Mouse (Mus musculus): ENCODE results near the gene Gm9833. TPM values are rescaled to one million over a fixed set of nuclear protein-coding genes. Genes with fewer than 3 reads are reported as not detected.

Gene Gm9833
- polyA plus RNA-seq, 1 experiment from 2014 or later: 2.2 TPM

DNA sequence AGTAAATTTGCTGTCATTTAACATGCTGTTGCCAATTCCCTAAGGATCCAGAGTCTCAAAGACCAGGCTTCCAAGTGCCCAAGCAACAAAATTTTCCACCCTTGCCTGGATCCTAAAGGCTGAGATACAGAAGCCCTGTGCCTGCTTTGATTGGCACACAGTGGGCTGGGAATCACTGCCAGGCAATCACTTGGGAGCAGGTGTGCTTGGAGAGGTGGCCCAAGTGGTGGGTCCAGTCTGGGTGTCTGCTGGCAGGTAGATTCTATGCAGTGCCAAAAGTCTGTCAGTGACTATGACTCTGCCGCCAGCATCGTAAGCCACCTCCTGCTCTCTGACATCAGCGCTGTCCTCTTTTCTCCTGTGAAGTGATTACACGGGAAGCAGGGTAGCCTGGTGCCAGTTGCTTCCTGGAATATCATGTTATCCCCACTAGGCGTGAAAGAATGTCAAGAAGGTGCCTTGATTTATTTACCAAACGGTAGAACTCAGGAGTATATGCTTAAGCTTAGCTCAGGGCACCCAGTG, 3.8 kb downstream of the Gm9833 start:
- no peak overlapping the region for H3K9ac ChIP-seq
- 54% methylated on average over 6 of the region's 6 CpGs for WGBS
- no peak for ATAC-seq (replicated peaks; ENCODE audit: insufficient number of reproducible peaks, insufficient read depth, low FRiP score, low read depth)
- no peaks in the 10 kb centered on the region for H3K27me3 ChIP-seq
- 0 out of 2 replicates have a peak overlapping the region, but pooled peaks have one; percentile 2 for H3K27ac ChIP-seq
- H3K9me3 ChIP-seq (replicated peaks): no peaks in the 10 kb centered on the region
- no peak overlapping the region for H3K4me3 ChIP-seq
- no peaks in the 10 kb centered on the region for H3K36me3 ChIP-seq
- H3K4me1 ChIP-seq (replicated peaks): 0 out of 2 replicates have a peak, but pooled peaks cover 2% of the 10 kb centered on the region
- no peak overlapping the region for H3K4me2 ChIP-seq

DNA sequence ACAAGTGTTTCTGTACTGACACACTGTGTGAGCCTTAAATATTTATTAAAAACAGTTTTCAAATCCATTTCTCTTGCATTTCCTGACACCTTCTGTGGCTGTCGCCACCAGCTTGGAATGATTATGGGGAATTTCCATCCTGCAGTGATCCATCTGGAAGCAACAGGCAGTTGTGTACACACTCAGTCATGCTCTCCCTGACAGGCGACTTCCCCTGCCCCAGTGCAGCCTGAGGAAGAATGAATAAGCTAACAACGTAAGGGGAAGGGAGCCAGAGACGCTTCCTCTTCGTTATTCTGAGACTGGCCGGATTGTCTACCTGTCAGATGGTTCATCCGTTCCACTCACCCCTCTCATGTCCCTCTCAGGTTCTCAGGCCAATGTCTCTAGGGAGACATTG, 4.6 kb downstream of the Gm9833 start:
- Histone ChIP-seq H3K9me3 (replicated peaks) (no peaks in the 10 kb centered on the region), H3K4me2 (no peak overlapping the region), H3K4me3 (no peak overlapping the region), H3K36me3 (no peaks in the 10 kb centered on the region), H3K9ac (no peak overlapping the region), H3K27me3 (no peaks in the 10 kb centered on the region), H3K4me1 (replicated peaks) (0 out of 2 replicates have a peak, but pooled peaks cover 2% of the 10 kb centered on the region), H3K27ac (peak overlapping the region; percentile 52)
- peak; percentile 67 for ATAC-seq (replicated peaks; ENCODE audit: insufficient number of reproducible peaks, insufficient read depth, low FRiP score, low read depth)
- 37% methylated on average over 7 of the region's 7 CpGs for WGBS

DNA sequence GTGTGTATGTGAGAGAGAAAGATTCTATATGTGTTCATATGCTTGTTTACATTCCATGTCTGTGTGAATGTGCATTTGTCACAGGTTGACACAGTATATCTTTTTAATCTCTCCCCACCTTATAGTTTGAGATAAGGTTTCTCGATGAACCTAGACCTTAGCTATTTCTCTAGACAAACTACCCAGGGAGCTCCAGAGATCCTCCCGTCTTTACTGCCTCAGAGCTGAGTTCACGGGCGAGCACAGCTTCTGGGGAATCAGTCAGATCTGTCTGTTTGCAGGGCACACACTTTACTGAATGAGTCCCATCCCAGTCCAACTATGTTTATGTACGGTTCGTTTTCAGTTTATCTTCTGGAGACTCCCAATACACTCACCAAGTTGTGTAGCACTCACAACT, 5.0 kb downstream of the Gm9833 start:
- Histone ChIP-seq H3K27me3 (no peaks in the 10 kb centered on the region), H3K4me3 (no peak overlapping the region), H3K9ac (no peak overlapping the region), H3K9me3 (replicated peaks) (no peaks in the 10 kb centered on the region), H3K27ac (peak overlapping the region; percentile 52), H3K4me1 (replicated peaks) (0 out of 2 replicates have a peak, but pooled peaks cover 2% of the 10 kb centered on the region), H3K4me2 (no peak overlapping the region), H3K36me3 (no peaks in the 10 kb centered on the region)
- ATAC-seq (replicated peaks; ENCODE audit: insufficient number of reproducible peaks, insufficient read depth, low FRiP score, low read depth): no peak
- 56% methylated on average over 6 of the region's 6 CpGs for WGBS

DNA sequence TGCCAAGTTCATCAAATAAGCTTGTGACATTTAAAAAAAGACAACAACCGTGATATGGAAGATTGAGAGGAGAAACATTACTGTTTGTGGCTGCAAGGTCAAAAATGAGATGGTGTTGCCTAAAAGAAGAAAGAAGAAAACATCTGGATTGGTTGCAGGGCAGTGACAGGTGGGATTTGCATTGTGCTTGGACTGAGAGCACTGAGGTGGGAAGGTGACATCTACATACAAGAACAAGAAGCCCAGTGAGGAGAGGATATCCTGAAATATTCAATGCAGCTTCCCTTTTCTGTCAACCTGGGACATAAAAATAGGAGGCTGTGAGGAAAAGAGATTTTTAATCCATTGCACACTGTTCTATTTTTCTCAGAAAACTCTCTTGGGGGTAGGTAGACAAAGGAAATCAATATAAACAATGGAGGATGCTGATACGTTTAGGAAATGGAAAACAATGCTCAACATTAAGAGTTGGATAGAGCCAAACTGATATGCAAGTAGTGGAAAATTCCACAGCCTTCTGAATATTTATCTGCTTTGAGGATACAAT, 7.2 kb downstream of the Gm9833 start:
- H3K4me1 ChIP-seq (replicated peaks): 0 out of 2 replicates have a peak, but pooled peaks cover 2% of the 10 kb centered on the region
- no peaks in the 10 kb centered on the region for H3K9me3 ChIP-seq (replicated peaks)
- no peak overlapping the region for H3K4me2 ChIP-seq
- no peak overlapping the region for H3K4me3 ChIP-seq
- no peaks in the 10 kb centered on the region for H3K36me3 ChIP-seq
- no peak for ATAC-seq (replicated peaks; ENCODE audit: insufficient number of reproducible peaks, insufficient read depth, low FRiP score, low read depth)
- no peak overlapping the region for H3K27ac ChIP-seq
- no peak overlapping the region for H3K9ac ChIP-seq
- no peaks in the 10 kb centered on the region for H3K27me3 ChIP-seq
- 82% methylated on average over 2 of the region's 2 CpGs for WGBS

DNA sequence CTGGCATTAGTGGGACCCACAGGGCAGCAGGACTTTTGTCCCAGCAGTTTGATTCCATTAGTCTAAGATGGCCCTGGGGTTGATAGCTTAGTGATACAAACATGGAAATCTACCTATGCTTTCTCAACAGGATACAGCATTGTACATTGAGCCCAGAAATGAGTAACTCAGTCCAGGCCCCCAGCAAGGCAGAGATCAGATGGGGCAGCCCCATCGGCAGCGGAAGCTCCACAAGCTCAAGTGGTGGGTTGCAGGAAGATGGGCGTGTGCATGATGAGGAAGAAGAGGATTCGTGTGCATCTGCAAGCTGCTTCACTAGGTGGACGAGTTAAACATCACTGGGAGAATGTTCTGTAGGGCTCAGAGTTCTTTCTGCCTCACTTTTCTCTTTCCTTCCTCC, 11.8 kb downstream of the Gm9833 start:
- ATAC-seq (replicated peaks; ENCODE audit: insufficient number of reproducible peaks, insufficient read depth, low FRiP score, low read depth): no peak
- H3K9me3 ChIP-seq (replicated peaks): no peaks in the 10 kb centered on the region
- H3K4me1 ChIP-seq (replicated peaks): no peaks in the 10 kb centered on the region
- H3K27me3 ChIP-seq: no peaks in the 10 kb centered on the region
- H3K4me3 ChIP-seq: no peak overlapping the region
- H3K4me2 ChIP-seq: no peak overlapping the region
- H3K36me3 ChIP-seq: no peaks in the 10 kb centered on the region
- H3K9ac ChIP-seq: no peak overlapping the region
- H3K27ac ChIP-seq: no peak overlapping the region
- 85% methylated on average over 5 of the region's 5 CpGs for WGBS

DNA sequence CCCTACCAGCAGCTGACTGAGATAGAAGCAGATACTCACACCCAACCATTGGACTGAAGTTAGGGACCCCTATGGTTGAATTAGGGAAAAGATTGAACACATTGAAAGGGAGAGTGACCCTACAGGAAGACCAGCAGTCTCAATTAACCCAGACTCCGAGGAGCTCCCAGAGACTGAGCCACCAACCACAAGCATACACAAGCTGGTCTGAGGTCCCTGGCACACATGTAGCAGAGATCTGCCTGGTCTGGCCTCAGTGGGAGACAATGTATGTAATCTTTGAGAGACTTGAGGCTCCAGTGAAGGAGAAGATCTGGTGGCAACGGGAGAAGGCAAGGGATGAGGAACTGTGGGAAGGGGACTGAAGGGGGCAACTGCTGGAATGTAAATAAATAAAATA, 23.7 kb downstream of the Gm9833 start:
- 73% methylated on average over 2 of the region's 2 CpGs for WGBS
- Histone ChIP-seq H3K4me3 (no peak overlapping the region), H3K4me1 (replicated peaks) (no peaks in the 10 kb centered on the region), H3K36me3 (no peaks in the 10 kb centered on the region), H3K9ac (no peak overlapping the region), H3K4me2 (no peak overlapping the region), H3K27me3 (no peaks in the 10 kb centered on the region), H3K27ac (no peak overlapping the region), H3K9me3 (replicated peaks) (no peaks in the 10 kb centered on the region)
- ATAC-seq (replicated peaks; ENCODE audit: insufficient number of reproducible peaks, insufficient read depth, low FRiP score, low read depth): no peak

DNA sequence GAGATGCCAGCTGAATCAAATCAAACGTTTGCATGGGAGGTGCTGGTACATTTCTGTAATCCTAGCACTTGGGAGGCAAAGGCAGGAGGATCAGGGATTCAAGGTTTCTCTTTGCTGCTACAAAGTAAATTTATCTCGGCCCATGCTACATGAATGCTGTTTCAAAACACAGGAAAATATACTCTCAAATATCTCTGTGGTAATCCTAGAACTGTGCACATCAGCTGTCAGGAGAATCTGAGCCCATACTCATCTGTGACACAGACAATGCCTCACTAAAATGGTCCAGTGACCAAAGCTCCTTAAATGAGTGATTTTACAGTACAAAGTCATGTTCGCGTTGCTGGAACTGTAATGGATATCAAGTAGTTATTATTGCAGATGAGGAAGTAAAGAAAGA, 24.3 kb downstream of the Gm9833 start:
- Histone ChIP-seq H3K36me3 (no peaks in the 10 kb centered on the region), H3K9ac (no peak overlapping the region), H3K4me2 (no peak overlapping the region), H3K27me3 (no peaks in the 10 kb centered on the region), H3K27ac (no peak overlapping the region), H3K4me1 (replicated peaks) (no peaks in the 10 kb centered on the region), H3K9me3 (replicated peaks) (no peaks in the 10 kb centered on the region), H3K4me3 (no peak overlapping the region)
- no peak for ATAC-seq (replicated peaks; ENCODE audit: insufficient number of reproducible peaks, insufficient read depth, low FRiP score, low read depth)
- 70% methylated on average over 4 of the region's 4 CpGs for WGBS

DNA sequence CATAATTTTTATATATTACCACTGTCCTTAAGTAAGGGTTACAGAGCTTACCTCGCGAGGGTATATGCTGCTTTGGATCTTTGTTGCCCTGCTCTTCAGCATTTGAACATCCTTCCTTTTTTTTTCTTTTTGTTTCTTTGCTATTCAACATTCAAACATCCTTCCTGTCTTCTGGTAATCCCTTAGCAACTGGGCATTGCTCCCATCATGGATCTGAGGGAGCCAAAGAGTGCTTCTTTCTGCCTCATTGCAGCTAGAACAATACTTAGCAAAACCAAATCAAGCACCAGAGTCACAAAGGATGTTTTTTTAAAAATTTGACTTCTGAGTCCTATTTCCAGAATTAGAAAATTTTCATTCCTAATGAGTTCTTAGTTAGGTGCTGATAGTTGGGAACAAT, 24.8 kb downstream of the Gm9833 start:
- no peak for ATAC-seq (replicated peaks; ENCODE audit: insufficient number of reproducible peaks, insufficient read depth, low FRiP score, low read depth)
- no peaks in the 10 kb centered on the region for H3K36me3 ChIP-seq

DNA sequence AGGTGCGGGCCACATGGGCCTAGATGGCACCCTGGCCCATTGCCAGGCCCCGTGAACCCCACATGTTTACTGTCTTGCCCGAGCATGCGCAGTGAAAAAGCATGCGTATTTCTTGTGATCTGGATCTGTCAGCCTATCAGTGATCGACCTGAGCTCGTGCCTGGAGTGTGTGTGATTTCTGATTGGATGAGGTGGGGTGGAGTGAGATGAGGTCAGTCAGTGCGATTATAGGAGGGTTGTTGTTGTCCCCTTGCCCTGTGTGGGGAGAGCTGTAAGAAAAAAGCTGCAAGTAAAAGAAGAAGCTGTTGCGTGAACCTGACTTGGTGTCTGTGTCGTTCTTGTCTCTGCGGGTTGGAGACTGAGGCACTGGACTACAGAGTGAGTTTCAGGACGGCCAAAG, 28.6 kb downstream of the Gm9833 start:
- Histone ChIP-seq H3K27me3 (no peaks in the 10 kb centered on the region), H3K4me1 (replicated peaks) (no peaks in the 10 kb centered on the region), H3K9me3 (replicated peaks) (no peaks in the 10 kb centered on the region), H3K4me3 (no peak overlapping the region), H3K36me3 (no peaks in the 10 kb centered on the region), H3K9ac (no peak overlapping the region), H3K27ac (no peak overlapping the region), H3K4me2 (no peak overlapping the region)
- 90% methylated on average over 12 of the region's 12 CpGs for WGBS
- no peak for ATAC-seq (replicated peaks; ENCODE audit: insufficient number of reproducible peaks, insufficient read depth, low FRiP score, low read depth)

More for the DNA sequence above, 24.8 kb downstream of the Gm9833 start:
- Histone ChIP-seq H3K4me3 (no peak overlapping the region), H3K27ac (no peak overlapping the region), H3K4me1 (replicated peaks) (no peaks in the 10 kb centered on the region), H3K4me2 (no peak overlapping the region), H3K9ac (no peak overlapping the region), H3K9me3 (replicated peaks) (no peaks in the 10 kb centered on the region), H3K27me3 (no peaks in the 10 kb centered on the region)
- WGBS: 91% methylated on average over 2 of the region's 2 CpGs

DNA sequence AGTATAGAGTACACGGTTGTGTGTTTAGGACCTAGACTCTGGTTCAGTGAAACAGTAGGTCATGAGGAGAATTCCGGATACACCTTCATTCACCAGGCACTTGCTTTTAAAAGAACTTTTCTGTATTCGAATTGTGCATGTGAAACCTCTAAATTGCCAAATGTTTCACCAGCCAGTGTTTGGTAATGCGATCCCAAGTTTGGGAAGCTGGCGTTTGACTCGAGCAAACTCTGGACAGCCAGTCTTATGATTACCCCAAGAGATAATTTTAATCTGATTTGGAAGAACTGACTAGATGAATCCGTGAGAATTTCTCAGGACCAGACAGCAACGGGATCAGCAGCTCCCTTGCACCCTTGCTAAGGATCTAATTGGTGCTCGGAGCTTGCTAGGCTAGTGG, 33.3 kb downstream of the Gm9833 start:
- Histone ChIP-seq H3K9me3 (replicated peaks) (no peaks in the 10 kb centered on the region), H3K36me3 (no peaks in the 10 kb centered on the region), H3K4me1 (replicated peaks) (no peaks in the 10 kb centered on the region), H3K9ac (no peak overlapping the region), H3K27me3 (no peaks in the 10 kb centered on the region), H3K4me2 (no peak overlapping the region), H3K4me3 (no peak overlapping the region), H3K27ac (no peak overlapping the region)
- WGBS: 83% methylated on average over 9 of the region's 9 CpGs
- ATAC-seq (replicated peaks; ENCODE audit: insufficient number of reproducible peaks, insufficient read depth, low FRiP score, low read depth): no peak

DNA sequence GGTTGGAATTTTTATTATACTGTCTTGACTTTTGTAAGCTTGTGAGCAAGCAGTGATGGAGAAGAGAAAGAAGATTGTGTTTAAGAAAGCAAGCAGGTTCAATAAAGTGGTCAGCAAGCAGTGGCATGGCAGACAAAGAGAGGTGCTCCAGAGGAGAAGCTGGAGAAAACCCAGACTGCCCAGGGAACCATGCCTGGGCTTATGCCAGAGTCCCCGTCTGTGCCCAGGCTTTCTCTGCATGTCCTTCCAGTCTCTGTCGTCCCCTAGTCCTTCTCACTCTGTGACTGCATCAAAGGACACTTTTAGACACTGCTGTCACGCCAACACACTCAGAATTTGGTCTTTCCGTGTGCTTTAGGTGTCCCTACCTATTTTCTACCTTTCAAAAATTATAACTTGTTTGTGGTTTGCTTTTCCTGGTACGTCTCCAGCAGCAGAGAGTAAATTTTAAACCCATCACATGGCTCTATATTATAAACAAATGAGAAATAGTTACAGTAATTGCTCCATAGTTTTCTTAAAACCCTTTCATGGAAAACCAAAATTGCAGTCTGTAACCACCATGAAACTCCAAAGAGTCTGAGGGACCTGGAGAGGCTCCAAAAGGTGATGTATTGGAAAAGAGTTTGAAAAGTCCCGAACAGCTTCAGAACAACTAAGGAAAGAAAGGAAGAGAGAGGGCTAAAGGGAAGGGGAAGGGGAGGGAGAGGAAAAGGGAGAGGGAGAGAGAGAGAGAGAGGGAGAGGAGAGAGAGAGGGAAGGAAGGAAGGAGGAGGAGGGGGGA, 34.2 kb downstream of the Gm9833 start:
- Histone ChIP-seq H3K27me3 (no peaks in the 10 kb centered on the region), H3K36me3 (no peaks in the 10 kb centered on the region), H3K9me3 (replicated peaks) (no peaks in the 10 kb centered on the region), H3K4me3 (no peak overlapping the region), H3K9ac (no peak overlapping the region), H3K4me2 (no peak overlapping the region), H3K4me1 (replicated peaks) (no peaks in the 10 kb centered on the region), H3K27ac (no peak overlapping the region)
- WGBS: 60% methylated on average over 6 of the region's 6 CpGs
- no peak for ATAC-seq (replicated peaks; ENCODE audit: insufficient number of reproducible peaks, insufficient read depth, low FRiP score, low read depth)

DNA sequence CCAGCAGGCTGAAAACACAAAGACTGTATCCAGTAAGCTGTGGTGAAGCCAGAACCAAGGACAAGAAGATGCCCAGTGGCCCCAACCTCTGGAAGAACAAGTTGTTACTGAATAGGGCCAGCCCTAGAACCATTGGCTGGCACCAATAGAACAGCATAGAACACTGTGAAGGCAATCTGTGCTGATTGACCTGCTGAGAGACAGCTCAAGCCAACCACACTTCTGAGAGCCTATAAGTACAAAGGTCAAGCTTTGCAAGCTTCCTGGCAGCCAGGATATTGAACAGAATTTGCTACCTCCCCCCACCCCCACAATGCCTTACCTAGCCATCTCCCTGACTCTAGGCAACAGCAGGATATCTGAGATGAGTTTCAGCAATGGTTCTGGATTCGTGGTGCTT, 35.7 kb downstream of the Gm9833 start:
- WGBS: 71% methylated on average over 1 of the region's 1 CpGs
- no peaks in the 10 kb centered on the region for H3K9me3 ChIP-seq (replicated peaks)
- no peaks in the 10 kb centered on the region for H3K27me3 ChIP-seq
- no peak overlapping the region for H3K9ac ChIP-seq
- no peaks in the 10 kb centered on the region for H3K4me1 ChIP-seq (replicated peaks)
- no peak overlapping the region for H3K27ac ChIP-seq
- no peak for ATAC-seq (replicated peaks; ENCODE audit: insufficient number of reproducible peaks, insufficient read depth, low FRiP score, low read depth)
- no peaks in the 10 kb centered on the region for H3K36me3 ChIP-seq
- no peak overlapping the region for H3K4me2 ChIP-seq
- H3K4me3 ChIP-seq: no peak overlapping the region

Data from heart, embryonic 15.5 days (tissue).